Mouse (Mus musculus): ENCODE data around the gene Gm40193. TPM values are rescaled to one million over a fixed set of nuclear protein-coding genes. Genes with fewer than 3 reads are reported as not detected.

Gm40193 gene
- not detected for polyA plus RNA-seq (2015; fragmentation: Illumina TruSeq; extraction: RNeasy Lipid Tissue Mini Kit (QIAGEN cat#74804); ENCODE audit: low read depth, low replicate concordance)

DNA sequence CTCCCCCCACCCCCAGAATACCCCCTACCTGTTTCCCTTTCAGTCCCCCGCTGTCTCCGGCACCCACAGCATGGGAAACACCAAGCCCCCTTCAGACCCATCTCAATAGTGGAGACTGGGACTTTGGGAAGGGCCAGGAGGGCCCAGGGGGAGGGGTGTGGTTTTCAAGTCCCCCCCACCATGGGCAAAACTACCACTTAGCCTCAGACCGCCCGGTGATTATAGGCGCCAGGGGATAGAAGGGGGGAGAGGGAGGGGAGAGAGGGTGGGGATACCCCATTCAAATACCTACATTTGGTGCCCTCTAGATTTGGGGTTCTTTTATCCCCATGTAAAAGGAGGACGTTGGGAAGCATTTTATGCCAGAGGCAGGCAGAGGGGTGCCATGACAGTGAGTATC is at the start of gene Gm40193:
Gene Gm40193, minus strand, starts transcription at position 101 of the 400 bp plus-strand sequence.

DNA sequence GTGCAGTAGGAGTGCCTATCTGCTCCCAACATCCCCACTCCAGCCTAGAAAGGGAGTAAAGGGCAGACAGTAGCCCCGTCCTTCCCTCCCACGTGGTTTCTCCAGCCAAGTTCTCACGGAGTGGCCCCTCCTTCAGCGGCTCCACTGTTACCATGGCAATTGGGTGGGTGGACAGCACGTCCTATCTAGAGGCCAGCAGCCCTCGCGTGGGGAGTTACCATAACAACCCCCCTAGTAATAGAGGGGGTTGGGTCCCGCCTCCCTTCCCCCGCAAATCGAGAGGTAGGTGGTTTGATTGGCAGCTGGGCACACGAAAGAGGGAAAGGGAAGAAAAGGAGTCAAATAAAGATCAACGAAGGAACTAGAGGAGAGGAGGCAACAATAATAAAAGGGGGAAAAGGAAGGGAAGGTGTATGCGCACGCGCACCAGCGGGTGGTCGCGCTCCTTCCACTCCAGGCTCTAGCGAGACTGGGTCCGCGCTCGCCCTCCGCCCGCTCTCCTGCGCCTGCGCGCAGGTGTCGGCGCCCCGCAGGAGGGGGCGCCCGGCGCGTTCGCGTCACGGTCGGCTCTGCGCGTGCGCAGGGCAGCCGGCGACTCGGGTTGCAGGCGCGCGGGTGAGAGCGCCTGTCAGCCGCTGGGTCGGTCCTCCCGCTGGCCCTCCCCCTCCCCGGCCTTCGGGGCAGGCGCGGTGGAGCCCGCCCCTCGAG is 29.7 kb upstream of the Gm40193 start, which contains the start of gene Mink1:
Gene Mink1, plus strand, starts transcription at position 595 of the 708 bp plus-strand sequence.

GRCm38 (mm10) chr11:70539877-70540587 is 7.3 kb upstream of the Gm40193 start, which contains the start of gene Pld2:
Pld2 (plus strand) TSS chr11:70540064.

DNA sequence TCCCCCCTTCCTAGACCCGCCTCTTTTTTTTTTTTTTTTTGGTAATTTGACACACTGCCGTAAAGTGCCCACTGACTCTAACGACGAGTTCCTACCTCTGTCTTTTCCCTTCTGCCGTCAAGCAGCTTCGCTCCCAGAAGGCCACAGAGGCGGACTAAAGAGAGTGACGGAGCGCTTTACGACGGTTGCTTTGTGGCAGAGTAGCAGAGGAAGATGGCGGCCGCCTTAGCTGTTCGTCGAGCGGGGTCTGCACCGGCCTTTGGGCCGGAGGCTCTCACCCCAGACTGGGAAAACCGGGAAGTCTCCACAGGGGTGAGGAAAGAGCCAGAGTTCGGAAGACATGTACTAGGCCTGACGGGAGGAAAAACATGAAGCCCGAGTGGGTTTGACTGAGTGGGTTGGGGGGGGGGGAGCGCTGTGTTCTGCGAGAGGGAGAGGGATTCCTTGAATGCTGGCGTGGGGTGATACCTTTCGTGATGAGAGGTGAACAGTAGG is 7.5 kb downstream of the Gm40193 start, which contains the start of gene Psmb6:
Gene Psmb6, plus strand, starts transcription at position 184 of the 495 bp plus-strand sequence.

GRCm38 (mm10) chr11:70518923-70519322 is 13.8 kb downstream of the Gm40193 start, which contains the start of gene Gltpd2:
Gltpd2 (plus strand) TSS chr11:70519196.

DNA sequence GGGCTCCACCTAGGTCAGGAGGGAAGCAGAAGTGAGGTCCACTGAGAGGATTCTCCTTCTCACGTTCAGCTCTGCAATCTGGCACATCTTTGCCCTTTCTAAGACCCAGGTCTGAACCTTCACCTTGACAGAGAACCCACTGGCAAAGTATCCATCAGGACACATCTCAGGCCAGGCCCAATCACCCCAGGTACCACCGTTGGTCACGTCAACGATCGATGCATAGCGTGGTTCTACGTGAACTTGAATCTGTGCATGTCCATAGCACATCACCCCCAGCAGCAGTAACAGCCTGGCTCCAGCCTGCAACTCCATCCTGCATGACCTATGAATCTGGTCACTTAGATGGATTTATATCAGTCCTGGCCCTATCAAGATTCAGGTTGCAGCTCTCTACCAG is 18.5 kb downstream of the Gm40193 start, which contains the start of gene Vmo1:
Gene Vmo1, minus strand, starts transcription at position 329 of the 400 bp plus-strand sequence.

DNA sequence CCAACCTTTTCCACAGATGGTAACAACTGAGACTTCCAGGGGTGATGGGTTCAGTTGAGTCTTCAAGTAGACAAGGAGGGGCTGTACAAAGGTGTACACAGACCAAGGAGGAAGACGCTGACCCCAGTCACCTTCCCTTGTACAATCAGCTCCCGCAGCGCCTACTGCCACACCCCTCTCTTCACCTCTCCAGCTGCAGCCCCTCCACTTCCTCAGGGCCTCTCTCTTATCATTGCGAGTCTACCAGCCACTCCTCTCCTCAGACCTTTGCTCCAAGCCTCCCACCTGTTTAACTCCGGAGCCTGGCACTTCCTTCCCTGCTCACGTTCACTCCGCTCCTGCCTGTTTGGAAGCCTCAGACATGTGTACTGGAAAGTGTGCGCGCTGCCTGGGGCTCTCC is 27.8 kb downstream of the Gm40193 start, which contains the start of gene Tm4sf5:
Gene Tm4sf5, plus strand, starts transcription at position 275 of the 400 bp plus-strand sequence.

Other genes with a start within 250 kb of the Gm40193 start
- gene Alox12e, start 210.3 kb downstream of the Gm40193 start, polyA plus RNA-seq (2015; fragmentation: Illumina TruSeq; extraction: RNeasy Lipid Tissue Mini Kit (QIAGEN cat#74804); ENCODE audit: low read depth, low replicate concordance), result not detected
- gene Alox15, start 180.9 kb downstream of the Gm40193 start, polyA plus RNA-seq (2015; fragmentation: Illumina TruSeq; extraction: RNeasy Lipid Tissue Mini Kit (QIAGEN cat#74804); ENCODE audit: low read depth, low replicate concordance), result not detected
- gene Pelp1, start 122.9 kb downstream of the Gm40193 start, polyA plus RNA-seq (2015; fragmentation: Illumina TruSeq; extraction: RNeasy Lipid Tissue Mini Kit (QIAGEN cat#74804); ENCODE audit: low read depth, low replicate concordance), result 20.3 TPM
- gene Arrb2, start 100.3 kb downstream of the Gm40193 start, polyA plus RNA-seq (2015; fragmentation: Illumina TruSeq; extraction: RNeasy Lipid Tissue Mini Kit (QIAGEN cat#74804); ENCODE audit: low read depth, low replicate concordance), result 79.9 TPM
- 24.0 TPM for gene Med11, start 81.0 kb downstream of the Gm40193 start, polyA plus RNA-seq (2015; fragmentation: Illumina TruSeq; extraction: RNeasy Lipid Tissue Mini Kit (QIAGEN cat#74804); ENCODE audit: low read depth, low replicate concordance)
- 0.36 TPM for gene Zmynd15, start 73.5 kb downstream of the Gm40193 start, polyA plus RNA-seq (2015; fragmentation: Illumina TruSeq; extraction: RNeasy Lipid Tissue Mini Kit (QIAGEN cat#74804); ENCODE audit: low read depth, low replicate concordance)
- 2.5 TPM for gene Cxcl16, start 73.0 kb downstream of the Gm40193 start, polyA plus RNA-seq (2015; fragmentation: Illumina TruSeq; extraction: RNeasy Lipid Tissue Mini Kit (QIAGEN cat#74804); ENCODE audit: low read depth, low replicate concordance)
- gene Tm4sf5, start 27.7 kb downstream of the Gm40193 start, polyA plus RNA-seq (2015; fragmentation: Illumina TruSeq; extraction: RNeasy Lipid Tissue Mini Kit (QIAGEN cat#74804); ENCODE audit: low read depth, low replicate concordance), result 1.5 TPM
- gene Vmo1, start 18.3 kb downstream of the Gm40193 start, polyA plus RNA-seq (2015; fragmentation: Illumina TruSeq; extraction: RNeasy Lipid Tissue Mini Kit (QIAGEN cat#74804); ENCODE audit: low read depth, low replicate concordance), result not detected
- not detected for gene Gltpd2, start 13.7 kb downstream of the Gm40193 start, polyA plus RNA-seq (2015; fragmentation: Illumina TruSeq; extraction: RNeasy Lipid Tissue Mini Kit (QIAGEN cat#74804); ENCODE audit: low read depth, low replicate concordance)
- 328 TPM for gene Psmb6, start 7.6 kb downstream of the Gm40193 start, polyA plus RNA-seq (2015; fragmentation: Illumina TruSeq; extraction: RNeasy Lipid Tissue Mini Kit (QIAGEN cat#74804); ENCODE audit: low read depth, low replicate concordance)
- gene Pld2, start 7.1 kb upstream of the Gm40193 start, polyA plus RNA-seq (2015; fragmentation: Illumina TruSeq; extraction: RNeasy Lipid Tissue Mini Kit (QIAGEN cat#74804); ENCODE audit: low read depth, low replicate concordance), result 15.0 TPM
- 199 TPM for gene Mink1, start 29.9 kb upstream of the Gm40193 start, polyA plus RNA-seq (2015; fragmentation: Illumina TruSeq; extraction: RNeasy Lipid Tissue Mini Kit (QIAGEN cat#74804); ENCODE audit: low read depth, low replicate concordance)
- not detected for gene 4930544D05Rik, start 82.9 kb upstream of the Gm40193 start, polyA plus RNA-seq (2015; fragmentation: Illumina TruSeq; extraction: RNeasy Lipid Tissue Mini Kit (QIAGEN cat#74804); ENCODE audit: low read depth, low replicate concordance)
- gene Chrne, start 86.3 kb upstream of the Gm40193 start, polyA plus RNA-seq (2015; fragmentation: Illumina TruSeq; extraction: RNeasy Lipid Tissue Mini Kit (QIAGEN cat#74804); ENCODE audit: low read depth, low replicate concordance), result not detected
- not detected for gene Gp1ba, start 106.2 kb upstream of the Gm40193 start, polyA plus RNA-seq (2015; fragmentation: Illumina TruSeq; extraction: RNeasy Lipid Tissue Mini Kit (QIAGEN cat#74804); ENCODE audit: low read depth, low replicate concordance)
- 88.6 TPM for gene Rnf167, start 114.3 kb upstream of the Gm40193 start, polyA plus RNA-seq (2015; fragmentation: Illumina TruSeq; extraction: RNeasy Lipid Tissue Mini Kit (QIAGEN cat#74804); ENCODE audit: low read depth, low replicate concordance)
- 157 TPM for gene Slc25a11, start 114.5 kb upstream of the Gm40193 start, polyA plus RNA-seq (2015; fragmentation: Illumina TruSeq; extraction: RNeasy Lipid Tissue Mini Kit (QIAGEN cat#74804); ENCODE audit: low read depth, low replicate concordance)
- gene Pfn1, start 121.7 kb upstream of the Gm40193 start, polyA plus RNA-seq (2015; fragmentation: Illumina TruSeq; extraction: RNeasy Lipid Tissue Mini Kit (QIAGEN cat#74804); ENCODE audit: low read depth, low replicate concordance), result 242 TPM
- gene Eno3, start 124.3 kb upstream of the Gm40193 start, polyA plus RNA-seq (2015; fragmentation: Illumina TruSeq; extraction: RNeasy Lipid Tissue Mini Kit (QIAGEN cat#74804); ENCODE audit: low read depth, low replicate concordance), result 11.5 TPM
- 82.8 TPM for gene Spag7, start 136.5 kb upstream of the Gm40193 start, polyA plus RNA-seq (2015; fragmentation: Illumina TruSeq; extraction: RNeasy Lipid Tissue Mini Kit (QIAGEN cat#74804); ENCODE audit: low read depth, low replicate concordance)
- gene Camta2, start 155.2 kb upstream of the Gm40193 start, polyA plus RNA-seq (2015; fragmentation: Illumina TruSeq; extraction: RNeasy Lipid Tissue Mini Kit (QIAGEN cat#74804); ENCODE audit: low read depth, low replicate concordance), result 127 TPM
- 2.6 TPM for gene Inca1, start 167.2 kb upstream of the Gm40193 start, polyA plus RNA-seq (2015; fragmentation: Illumina TruSeq; extraction: RNeasy Lipid Tissue Mini Kit (QIAGEN cat#74804); ENCODE audit: low read depth, low replicate concordance)
- gene Kif1c, start 167.6 kb upstream of the Gm40193 start, polyA plus RNA-seq (2015; fragmentation: Illumina TruSeq; extraction: RNeasy Lipid Tissue Mini Kit (QIAGEN cat#74804); ENCODE audit: low read depth, low replicate concordance), result 51.5 TPM
- 16.0 TPM for gene Zfp3, start 231.3 kb upstream of the Gm40193 start, polyA plus RNA-seq (2015; fragmentation: Illumina TruSeq; extraction: RNeasy Lipid Tissue Mini Kit (QIAGEN cat#74804); ENCODE audit: low read depth, low replicate concordance)

Measured in brain, adult 10 weeks (tissue).